Mouse (Mus musculus) left cerebral cortex, postnatal 25 days (tissue): ENCODE measurements at regions not wholly inside any gene's neighbourhood (a gene's known extent, or its start where the extent isn't known, plus 50 kb on each side); places are given as distances from the start of the nearest gene placed in this dataset.
A peak's percentile ranks its signal among the peaks of the same experiment; 100 is the strongest.

Source experiments
- DNase-seq, 2 experiments: peaks; one replicate each; pipeline ENCODE4 v3.0.0; 2022; ENCODE audit warnings: low spot score in 2 of 2, mixed read lengths in 1 of 2
- intact Hi-C: fragments of 180-260 bp; cut with DNase I; formaldehyde crosslinking; loops from one replicate; pipeline ENCODE4 v1.15.1; 2025

DNA sequence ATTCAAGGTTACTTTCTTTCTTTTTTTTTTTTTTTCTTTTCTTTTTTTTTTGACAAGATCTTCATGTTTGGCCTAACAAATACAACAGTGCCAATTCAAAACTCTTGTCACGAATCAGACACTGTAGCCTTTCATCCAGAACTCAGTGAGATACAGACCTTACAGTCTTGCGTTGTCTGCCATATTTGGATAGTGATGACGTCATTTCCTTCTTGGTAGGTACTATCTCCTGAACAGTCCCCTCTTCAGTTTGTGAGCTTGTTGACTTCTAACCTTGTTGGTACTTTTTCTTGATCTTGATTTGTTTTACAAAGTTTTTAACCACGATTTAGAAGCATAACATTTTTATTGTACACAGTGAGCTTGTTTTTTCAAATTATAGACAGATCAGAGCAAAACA, 206.4 kb downstream of the Klf5 start:
- intact Hi-C loops: no loop called here
- DNase-seq: no peak

GRCm38 (mm10) chr14:99509696-99510536, 211.4 kb downstream of the Klf5 start:
- no peak for DNase-seq
- intact Hi-C loops: no loop called here

- intact Hi-C loops: no loop called here
- no peak for DNase-seq
Measured at GRCm38 (mm10) chr14:99515474-99515873, 217.0 kb downstream of the Klf5 start.

- intact Hi-C loops: no loop called here
- DNase-seq: no peak
Measured at GRCm38 (mm10) chr14:99516703-99517102, 218.2 kb downstream of the Klf5 start.

DNA sequence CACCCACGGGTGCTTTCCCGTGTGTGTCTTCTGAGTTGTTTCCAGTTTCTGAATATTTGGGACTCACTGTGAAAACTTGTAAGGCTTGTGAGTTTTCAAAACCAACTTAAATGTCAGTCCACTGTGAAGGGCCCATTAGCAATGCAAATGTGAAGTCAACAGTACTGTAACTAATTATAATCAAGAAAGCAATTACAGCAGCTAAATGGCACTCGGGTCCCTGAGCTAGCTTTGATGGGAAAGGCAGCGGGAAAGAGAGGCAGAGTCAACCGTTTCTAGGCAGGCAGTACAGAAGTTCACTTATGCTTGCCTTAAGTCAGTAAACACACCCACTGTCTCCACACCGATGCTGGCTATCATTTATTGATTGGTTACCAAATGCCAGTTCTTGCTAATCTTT, 221.9 kb downstream of the Klf5 start:
- DNase-seq: no peak
- intact Hi-C loops: no loop called here

DNA sequence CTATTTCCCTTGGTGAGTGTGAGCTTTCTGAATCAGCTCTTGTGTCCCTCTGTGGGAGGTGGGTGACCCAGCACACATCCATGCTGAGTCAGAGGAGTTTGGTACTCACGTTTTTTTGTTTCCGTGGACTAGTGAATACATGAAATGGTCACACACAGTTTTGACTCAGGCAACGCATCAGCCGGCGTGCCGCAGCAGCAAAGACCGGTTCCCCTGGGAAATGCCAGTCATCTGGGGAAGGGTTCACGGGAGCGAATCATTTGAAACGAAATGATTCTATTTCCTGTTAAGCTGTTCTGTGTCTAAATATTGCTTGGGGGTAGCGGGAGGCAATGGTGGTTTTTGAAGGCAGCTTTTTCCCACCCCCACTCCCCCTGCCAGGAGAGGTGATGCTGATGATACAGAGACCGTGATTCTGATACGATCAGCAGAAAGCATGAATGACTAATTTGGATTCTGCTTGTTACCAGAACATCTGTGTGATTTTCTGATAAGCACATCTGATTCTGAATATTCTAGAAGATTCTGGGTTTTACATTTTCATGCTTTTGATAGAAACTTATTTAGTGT, 223.5 kb downstream of the Klf5 start:
- intact Hi-C loops: no loop called here
- DNase-seq: peak; percentile 8 to 34

DNA sequence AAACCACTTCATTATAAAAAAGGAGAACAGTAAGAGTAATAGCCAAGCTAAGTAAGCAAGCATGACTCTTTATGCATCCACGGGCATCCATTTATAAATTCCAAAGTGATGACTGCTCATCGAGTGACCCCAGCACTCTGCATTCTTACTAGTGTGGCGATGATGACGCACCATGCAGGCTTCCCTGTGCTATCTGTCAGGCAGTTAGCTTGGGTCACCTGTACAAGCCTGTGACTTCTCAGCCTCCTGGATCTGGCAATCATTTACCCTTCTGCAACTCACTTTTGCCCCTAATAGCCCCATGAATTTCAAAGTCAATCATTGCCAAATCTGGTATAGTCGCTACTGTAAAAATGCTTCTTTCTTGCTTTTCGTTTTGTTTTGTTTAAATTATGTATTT, 237.3 kb downstream of the Klf5 start:
- no peak for DNase-seq
- intact Hi-C loops: no loop called here

GRCm38 (mm10) chr14:99537286-99537685, 238.8 kb downstream of the Klf5 start:
- intact Hi-C loops: no loop called here
- no peak for DNase-seq

- peak in 1 of 2 experiments; percentile 55 for DNase-seq
- intact Hi-C loops: no loop called here
Measured at GRCm38 (mm10) chr14:99541716-99542115, 243.2 kb downstream of the Klf5 start.

DNA sequence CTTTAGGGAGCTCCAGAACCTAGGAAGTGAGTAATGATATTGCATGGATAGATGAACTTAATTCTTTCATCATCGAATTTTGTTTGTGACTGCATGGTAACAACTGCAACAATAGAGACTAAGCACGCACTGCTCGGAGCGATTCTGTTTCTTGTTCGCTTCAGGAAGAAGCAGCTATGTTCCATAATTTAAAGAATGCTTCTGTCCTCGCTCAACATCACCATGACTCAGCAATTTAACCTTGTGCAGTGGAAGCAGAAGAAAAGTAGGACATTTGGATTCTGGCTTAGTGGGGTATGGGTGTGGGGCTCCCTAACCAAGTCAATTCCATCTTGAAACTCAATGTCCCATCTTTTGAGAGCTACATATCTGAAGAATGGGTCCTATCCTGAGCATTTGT, 249.4 kb downstream of the Klf5 start:
- intact Hi-C loops: no loop called here
- no peak for DNase-seq

- intact Hi-C loops: no loop called here
- DNase-seq: no peak
Measured at GRCm38 (mm10) chr14:99548363-99549248, 250.1 kb downstream of the Klf5 start.

- DNase-seq: no peak
- intact Hi-C loops: no loop called here
Measured at GRCm38 (mm10) chr14:99564024-99564423, 265.5 kb downstream of the Klf5 start.

DNA sequence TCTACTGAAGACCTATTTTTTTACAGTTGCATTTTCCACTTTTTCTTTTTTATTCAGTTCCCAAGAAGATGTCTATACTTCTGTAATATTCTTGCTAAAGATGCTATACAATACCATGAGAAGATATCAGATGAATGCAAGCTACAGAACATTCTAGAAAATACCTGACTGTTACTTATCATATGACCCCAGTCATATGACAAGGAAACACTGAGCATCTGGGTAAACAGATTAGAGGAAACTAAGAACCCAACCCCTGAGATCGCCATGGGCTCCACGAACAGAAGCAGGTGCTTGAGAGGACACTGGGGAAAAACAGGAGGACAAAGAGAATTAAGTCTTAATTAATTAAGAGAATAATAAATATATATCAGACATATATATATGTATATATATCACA, 275.7 kb downstream of the Klf5 start:
- intact Hi-C loops: no loop called here

GRCm38 (mm10) chr14:99578665-99579064, 280.2 kb downstream of the Klf5 start:
- DNase-seq: no peak
- intact Hi-C loops: no loop called here

More for the DNA sequence above, 275.7 kb downstream of the Klf5 start:
- no peak for DNase-seq

GRCm38 (mm10) chr14:99579271-99579759, 280.8 kb downstream of the Klf5 start:
- intact Hi-C loops: no loop called here
- no peak for DNase-seq

- intact Hi-C loops: no loop called here
- no peak for DNase-seq
Measured at GRCm38 (mm10) chr14:99579765-99580266, 281.3 kb downstream of the Klf5 start.

DNA sequence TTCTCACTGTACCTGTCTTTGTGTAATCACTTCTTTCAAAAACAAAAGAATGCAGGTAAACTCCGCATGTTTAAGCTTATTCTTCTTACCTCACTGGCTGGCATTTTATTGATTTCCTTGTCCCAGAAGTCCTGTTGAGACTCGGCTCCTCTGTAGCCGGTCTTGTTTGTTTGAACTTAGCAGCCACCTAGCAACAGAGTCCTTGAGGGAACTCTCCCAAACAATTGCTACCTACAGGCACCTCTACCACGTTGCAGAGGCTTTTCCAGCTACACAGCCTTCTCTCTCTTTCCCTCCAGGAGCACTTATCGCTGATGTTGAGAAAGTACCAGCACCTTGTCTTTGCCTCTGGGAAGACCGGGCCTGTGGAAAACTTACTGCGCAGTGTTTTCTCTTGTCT, 285.7 kb downstream of the Klf5 start:
- no peak for DNase-seq
- intact Hi-C loops: no loop called here

DNA sequence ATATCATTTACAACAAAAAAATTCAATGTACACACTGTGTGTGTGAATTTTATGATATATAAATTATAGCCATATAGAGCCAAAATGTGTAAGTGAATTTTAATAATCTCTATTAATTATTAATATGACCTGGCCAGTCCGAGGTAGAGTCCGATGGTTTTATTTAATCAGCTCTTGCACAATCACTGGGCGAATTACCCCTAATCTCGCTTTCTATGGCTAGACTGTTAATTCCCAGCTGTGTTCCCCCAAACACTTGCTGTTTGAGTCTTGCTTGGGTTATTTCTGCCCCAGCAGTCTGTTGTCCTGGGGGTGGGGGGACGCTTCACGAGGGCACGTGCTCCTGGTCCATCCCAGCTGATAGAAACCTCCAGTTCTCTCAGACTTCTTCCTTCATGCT, 287.5 kb downstream of the Klf5 start:
- intact Hi-C loops: no loop called here
- DNase-seq: no peak

GRCm38 (mm10) chr14:99590854-99591470, 292.5 kb downstream of the Klf5 start:
- DNase-seq: no peak
- intact Hi-C loops: no loop called here

- no peak for DNase-seq
- intact Hi-C loops: no loop called here
Measured at GRCm38 (mm10) chr14:99592922-99593321, 294.4 kb downstream of the Klf5 start.
